Mouse (Mus musculus): ENCODE results near the gene Armc9.

The Armc9 gene

DNA sequence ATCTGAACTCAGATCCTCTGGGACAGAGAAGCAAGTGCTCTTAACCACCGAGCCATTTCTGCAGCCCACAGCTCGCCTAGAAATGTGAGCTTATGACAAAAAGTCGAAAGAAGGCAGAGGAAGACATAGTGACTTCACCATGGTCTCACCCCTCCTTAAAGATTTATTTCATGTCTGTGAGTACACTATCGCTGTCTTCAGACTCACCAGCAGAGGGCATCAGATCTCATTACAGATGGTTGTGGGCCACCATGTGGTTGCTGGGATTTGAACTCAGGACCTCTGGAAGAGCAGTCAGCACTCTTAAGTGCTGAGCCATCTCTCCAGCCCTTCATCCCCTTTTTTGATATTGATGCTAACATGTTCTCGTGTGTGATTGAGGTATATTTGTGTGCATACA lies 20.0 kb downstream of the Armc9 start:
- no peak for DNase-seq (ENCODE audit: low spot score)

DNA sequence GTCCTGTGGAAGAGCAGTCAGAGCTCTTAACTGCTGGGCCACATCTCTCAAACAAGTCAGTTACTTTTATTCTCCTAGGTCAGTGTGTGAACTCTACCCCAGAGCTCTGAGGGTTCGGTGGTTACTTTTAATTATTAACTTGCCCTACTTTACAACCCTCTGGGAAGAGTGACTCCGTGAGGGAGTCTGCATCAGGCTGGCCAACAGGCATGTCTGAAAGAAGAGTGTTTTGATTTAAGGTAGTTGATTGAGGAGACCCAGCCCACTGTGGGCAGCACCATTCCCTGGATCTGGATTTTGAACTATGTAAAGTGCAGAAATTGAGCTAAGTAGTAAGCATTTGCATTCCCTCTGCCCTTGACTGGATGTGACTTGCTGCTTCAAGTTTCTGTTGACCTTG lies 21.5 kb downstream of the Armc9 start:
- no peak for DNase-seq (ENCODE audit: low spot score)

DNA sequence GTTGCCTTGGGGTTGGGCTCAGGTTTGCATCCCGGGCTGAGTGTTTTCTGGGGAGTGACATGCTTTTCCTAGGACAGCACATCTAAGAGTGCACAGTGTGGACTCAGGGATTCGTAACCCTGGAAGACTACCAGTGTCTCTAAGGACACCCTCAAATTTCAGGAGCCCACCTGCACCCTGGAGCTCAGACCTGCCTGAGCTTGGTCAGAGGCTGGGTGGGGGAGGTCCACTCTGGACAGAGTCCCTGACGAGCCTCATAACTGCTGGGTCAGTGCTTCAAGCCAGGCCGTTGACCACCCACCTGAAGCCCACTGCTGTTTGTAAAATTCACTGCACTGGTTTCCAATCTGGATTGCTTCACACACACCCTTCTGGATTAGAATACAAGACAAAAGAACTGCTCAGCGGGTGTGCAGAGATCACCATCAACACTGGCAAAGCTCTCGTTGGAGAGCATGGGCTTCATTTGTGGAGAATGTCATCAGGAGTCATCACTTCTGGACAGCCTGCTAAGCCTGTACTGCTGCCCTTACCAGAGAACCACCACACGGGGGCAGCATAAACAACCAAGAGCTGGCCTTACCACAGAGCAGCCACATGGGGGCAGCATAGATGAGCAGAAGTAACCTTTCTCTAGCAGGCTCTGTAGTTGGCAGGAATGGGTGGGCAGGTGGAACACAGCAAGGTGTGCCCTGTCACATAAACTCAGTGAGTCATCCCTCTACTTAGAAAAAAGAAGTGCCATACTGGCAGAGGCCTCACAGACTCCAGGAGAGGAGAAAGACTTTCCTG lies 24.1 kb downstream of the Armc9 start:
- DNase-seq (ENCODE audit: low spot score), result peak; percentile 58

DNA sequence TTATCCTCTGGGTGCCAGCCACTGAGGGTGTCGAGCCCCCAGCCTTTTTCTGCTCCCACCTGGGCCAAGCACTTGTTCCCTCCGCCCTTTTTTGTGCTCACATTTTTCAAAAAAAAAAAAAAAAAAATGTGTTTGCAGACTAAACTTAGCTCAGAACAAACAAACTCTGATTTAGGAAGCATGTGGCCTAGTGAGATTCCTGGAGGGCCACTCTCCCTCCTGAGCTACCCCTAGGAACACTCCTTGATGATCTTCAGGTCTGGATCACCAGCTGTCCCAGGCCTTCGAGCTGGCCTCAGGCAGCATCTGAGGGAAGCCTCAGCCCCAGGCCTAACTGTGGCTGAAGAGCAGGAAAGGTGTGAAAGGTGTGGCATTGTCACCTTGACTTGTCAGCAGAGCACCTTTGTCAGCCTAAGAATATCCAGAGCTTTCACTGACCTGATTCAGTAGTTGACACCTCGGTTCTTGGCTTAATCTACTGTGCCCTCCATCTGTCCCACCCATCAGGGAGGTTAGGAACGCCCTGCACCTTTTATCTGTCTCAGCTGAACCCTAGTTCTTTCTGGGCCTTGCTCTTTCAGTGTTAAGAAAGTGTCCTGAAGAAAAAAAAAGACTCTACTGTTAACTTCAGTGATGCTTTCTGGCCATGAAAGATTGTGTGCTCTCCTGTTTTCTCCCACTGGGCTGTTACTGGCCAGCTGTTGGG lies 27.6 kb downstream of the Armc9 start:
- DNase-seq (ENCODE audit: low spot score), result no peak

DNA sequence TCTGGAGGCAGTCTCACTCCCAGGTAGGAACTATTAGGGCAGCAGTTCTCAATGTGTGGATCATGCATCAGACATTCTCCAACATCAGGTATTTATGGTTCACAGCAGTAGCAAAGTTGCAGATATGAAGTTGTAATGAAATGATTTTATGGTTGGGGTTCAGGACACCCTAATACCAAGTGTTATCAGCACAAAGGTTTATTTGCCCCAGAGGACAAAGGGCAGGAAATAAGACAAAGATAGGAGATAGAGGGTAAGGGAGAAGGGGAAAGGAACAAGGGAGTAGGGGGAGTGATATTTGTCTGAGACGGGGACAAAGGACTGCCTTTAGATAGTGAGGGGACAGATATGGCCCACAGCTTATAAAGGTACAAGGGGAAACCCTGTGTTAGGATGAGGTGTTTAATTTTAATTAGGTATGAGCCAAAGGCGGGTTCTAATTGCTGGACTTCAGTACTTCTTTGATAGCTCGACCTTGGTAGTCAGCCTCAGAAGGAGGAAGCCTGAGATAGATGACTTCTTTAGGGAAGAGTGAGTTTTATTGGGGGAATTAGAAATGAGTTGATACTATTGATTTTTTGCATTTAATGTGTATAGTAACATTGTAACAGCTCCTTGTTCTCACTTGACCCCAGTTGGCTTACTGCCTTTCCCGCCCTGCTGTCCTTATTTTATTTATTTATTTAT lies 29.1 kb downstream of the Armc9 start:
- DNase-seq (ENCODE audit: low spot score), result no peak

DNA sequence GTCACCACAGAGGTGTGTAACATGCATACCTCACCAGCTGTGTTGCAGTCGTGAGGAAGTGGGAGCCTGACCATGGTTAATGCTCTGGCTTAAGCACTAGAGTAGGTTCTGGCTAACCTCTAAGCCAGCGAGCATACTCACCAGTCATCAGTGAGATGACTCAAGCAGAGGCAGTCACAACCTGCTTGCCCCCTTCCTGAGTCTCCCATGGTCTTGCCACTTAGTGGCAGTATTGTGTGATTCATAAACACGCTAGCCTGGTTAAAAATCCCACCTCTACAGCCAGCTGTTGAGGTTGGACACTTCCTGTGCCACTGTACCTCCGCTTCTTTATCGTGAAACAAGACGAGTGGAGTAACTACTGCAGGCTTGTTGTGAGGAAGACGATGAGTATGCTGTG lies 32.2 kb downstream of the Armc9 start:
- no peak for DNase-seq (ENCODE audit: low spot score)

DNA sequence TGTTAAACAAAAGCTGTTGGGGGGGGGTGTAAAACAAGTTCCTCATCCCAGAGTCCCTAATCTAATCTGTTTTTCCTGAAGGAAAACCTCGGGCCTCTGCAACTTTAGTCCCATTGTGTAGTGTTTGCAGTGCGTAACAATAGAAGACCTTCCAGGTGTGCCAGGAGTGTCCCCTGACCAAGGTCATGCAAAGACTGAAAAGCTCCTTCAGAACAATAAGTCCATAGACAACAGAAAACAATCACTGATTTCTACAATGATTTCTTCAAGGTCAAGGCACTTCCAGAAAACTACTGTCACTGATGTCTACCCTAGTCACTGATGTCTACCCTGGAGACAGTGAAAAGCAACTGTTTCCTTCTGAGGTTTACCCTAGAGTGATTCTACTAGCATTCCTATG lies 33.3 kb downstream of the Armc9 start:
- no peak for DNase-seq (ENCODE audit: low spot score)

DNA sequence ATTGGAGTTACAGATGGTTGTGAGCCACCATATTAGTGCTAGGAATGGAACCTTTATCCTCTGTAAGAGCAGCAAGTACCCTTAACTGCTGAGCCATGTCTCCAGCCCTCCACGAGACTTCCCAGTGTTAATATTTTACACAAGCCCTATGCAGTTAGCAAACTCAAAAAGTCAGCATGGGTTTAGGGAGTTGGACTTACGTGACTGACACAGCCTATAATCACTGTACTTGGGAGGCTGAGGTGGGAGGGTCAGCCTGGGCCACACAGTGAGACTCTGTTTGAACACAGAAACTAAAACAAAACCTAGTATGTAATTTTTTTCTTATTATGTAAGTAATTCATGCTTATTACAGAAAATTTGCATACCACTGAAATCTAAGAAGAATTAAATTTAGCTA lies 33.7 kb downstream of the Armc9 start:
- DNase-seq (ENCODE audit: low spot score), result no peak

DNA sequence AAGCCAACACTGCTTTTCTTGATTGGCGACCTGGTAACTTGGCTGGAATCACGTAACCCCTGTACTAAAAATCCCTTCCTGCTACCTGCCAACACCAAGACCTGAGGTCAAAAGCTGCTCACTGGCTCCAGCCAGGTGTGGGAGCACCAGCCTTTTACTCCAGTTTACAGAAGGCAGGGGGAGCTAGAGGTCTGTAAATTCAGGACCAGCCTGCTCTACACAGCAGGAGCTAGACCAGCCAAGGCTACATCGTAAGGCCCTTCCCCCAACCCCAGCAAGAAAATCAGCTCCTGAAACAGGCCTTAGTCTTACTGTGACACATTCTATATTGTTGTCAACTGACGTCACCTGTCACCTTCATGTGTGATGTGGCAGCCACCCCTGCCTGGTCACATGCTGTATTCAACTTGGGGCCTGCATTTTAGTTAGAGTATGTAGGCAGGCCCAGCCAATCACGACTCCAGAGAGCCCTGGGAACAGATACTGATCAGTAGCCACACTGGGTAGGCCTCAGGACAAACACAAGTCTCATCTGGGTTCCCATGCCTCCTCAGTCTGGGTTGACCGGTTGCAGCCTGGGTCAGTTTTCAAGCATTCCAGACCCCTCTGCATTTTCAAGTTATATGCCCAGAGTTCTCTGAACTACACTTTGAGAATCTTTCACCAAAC lies 34.6 kb downstream of the Armc9 start:
- no peak for DNase-seq (ENCODE audit: low spot score)

DNA sequence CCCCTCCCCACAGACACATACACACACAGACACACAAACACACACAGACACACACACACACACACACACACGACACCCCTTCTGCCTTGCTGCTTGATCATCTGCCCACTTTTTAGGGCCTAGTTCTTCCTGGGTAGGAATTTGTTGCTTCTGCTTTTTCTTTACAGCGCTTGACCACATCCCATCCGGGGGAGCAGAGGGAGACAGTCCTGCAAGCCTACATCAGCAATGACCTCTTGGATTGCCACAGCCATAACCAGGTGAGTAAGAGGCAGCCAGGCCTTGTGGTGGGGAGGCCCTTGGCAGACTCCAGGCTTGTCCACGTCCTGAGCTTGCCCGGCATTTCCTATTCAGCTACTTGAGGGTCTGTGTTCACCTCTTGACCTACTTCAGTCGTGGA lies 36.3 kb downstream of the Armc9 start:
- DNase-seq (ENCODE audit: low spot score), result no peak

DNA sequence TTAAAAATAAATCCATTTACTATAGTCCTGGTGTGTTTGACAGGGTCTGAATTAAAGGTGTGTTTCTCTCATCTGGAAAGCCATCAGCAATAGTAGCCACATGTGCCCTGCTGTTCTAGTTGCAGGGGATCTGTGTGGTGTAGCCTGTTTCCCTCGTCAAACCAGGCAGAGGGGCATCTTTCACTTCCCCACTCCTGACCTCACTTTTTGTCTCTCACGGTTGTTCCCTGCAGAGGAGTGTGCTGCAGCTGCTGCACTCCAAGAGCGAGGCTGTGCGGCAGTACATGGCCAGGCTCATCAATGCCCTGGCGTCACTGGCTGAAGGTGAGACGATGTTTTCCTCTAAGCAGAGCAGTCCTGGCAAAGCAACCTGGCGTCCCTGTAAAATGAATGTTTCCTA lies 39.5 kb downstream of the Armc9 start:
- DNase-seq (ENCODE audit: low spot score), result no peak

DNA sequence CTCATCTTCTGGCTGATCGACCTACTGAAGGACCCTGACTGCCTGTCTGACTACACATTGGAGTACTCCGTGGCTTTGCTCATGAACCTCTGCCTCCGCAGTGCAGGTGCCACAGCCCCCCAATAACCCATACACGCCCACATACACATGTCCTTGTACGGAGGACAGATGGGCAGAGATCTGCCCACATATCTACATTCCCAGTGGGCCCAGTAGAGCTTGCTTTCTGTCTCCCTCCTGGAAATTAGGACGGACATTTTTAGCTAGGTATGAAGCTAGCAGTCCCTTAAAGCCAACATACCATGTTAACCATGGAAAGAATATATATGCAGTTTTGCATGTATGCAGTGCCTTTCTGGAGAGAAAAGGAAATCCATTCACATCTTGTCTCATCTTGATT lies 43.7 kb downstream of the Armc9 start:
- no peak for DNase-seq (ENCODE audit: low spot score)

DNA sequence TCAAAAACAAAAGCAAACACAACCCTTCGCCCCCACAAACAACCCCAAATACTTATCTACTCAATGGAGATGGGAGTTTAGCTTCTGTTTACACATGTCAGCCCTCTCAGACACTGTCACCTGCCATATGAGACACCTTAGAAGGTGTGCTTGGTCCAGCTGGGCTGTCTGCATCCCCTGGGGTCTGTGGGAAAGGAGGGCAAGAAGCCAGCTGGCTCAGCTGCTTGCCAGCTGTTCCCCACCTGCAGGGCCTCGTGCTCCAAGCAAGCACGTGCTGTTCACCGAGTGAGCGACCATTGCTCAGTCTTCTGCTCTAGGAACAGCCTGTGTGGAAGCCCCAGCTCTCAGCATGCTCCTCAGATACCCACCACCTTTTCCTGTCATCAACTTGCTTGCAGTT lies 44.4 kb downstream of the Armc9 start:
- no peak for DNase-seq (ENCODE audit: low spot score)

DNA sequence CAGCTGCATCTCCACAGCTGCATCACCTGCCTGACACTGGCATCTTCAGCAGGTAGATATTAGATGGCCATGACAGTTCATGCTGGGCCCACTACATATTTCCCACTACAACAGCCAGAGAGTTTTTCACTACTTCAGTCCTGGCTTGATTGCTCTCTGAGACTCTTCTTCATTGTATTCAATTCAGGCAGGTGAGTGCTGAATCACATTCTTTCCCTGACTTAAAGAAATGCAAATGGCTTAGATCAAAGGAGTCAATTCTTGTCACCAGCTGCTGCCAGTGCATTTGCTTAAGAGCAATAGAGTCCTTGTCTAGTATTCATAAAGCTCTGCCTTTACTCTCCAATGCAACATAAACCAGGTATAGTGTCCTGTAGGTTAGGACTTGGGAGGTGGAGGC lies 46.7 kb downstream of the Armc9 start:
- no peak for DNase-seq (ENCODE audit: low spot score)

DNA sequence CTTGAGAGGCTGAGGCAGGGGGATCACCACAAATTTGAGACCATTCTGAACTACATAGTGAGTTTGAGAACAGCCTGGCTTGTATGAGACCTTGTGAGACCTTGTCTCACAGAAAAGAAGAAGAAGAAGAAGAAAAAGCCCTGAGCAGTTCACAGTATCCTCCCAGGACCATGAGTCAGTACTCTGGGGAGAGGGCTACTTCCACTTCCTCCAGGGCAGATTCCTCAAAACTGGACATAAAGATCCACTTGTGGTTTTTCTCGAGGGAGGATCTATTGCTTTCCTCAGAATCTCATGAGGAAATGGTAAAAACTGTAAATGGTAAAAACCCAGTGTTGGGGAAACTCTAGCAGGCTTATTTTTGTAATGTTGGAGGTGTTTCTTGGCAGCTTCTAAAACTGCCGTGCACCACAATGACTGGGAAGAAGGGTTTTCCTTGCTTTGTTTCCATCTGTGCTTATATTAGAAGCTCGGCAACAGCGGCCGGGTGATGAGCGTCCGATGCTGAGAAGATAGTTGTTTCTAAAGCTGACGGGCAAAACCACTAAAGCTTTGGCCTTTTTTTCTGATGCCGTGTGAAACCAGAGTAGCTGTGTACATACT lies 48.1 kb downstream of the Armc9 start:
- no peak for DNase-seq (ENCODE audit: low spot score)

DNA sequence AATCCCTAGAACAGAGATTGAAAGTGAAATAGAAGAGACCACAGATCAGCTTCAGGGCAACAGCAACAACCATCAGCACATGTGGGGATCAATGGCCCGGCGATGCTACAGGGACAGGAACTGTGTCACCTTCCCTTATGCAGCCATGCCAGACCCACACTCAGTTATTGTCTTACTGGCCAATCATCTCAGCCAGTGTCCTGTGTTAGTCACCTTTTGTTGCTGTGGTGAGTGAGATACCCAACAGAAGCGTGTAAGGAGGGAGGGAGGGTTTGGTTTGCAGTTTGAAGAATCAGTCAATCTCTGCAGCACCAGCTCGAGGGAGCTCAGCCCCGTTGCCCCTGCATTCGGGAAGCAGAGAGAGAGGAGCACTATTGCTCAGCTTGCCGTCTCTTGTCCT lies 56.1 kb downstream of the Armc9 start:
- DNase-seq (ENCODE audit: low spot score), result no peak

DNA sequence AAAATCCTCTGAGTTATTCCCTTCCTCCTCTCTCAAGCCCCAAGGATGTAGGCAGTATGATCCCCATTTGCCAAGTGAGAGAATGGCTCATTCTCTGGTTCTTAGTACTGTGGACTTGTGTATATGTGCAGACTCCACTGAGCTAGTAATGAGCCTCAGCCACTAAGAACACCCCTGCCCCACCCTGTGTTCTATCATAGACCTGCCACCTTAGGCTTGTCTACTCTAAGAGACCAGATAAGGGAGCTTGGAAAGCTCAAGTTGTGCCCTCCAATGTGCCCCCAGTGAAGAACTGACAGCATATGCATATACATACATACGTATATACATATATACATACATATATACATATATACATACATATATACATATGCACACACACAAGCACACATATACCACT lies 56.9 kb downstream of the Armc9 start:
- no peak for DNase-seq (ENCODE audit: low spot score)

DNA sequence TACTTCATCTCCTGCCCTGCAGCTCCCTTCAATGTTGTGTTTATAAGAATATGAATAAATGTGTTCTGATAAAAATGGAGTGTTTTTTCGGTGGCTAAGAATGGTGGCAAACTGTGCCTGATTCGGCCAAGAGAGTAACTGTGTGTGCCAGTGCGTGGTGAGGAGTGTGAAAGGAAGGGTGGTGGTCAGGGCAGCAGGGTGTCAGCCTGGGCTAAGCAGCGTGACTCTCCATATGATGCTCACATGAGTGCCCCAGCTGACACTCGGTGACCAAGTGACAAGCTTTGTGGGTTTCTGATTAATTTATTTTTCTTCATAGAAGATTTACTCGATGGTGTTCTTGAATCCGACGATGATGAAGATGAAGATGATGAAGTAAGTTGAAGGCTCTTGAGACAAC lies 58.2 kb downstream of the Armc9 start:
- DNase-seq (ENCODE audit: low spot score), result no peak

DNA sequence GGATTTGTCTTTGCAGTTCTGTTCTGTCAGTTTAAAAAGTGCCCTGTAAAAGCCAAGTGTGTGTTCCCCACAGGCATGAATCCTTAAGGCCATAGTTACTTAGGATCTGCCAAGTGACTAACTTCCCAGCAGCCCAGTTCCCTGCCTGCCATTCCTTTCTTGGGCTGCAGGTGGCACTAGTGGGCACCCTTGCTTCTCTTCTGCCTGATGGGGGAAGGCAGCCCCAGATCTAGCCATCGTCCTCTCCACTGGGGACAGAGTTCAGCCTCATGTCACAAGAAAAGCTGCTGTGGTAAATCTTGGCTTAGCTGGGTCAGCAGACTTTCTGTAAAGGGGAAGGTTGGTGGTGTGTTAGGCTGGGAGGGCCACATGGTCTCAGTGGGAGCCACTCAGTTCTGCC lies 59.6 kb downstream of the Armc9 start:
- DNase-seq (ENCODE audit: low spot score), result peak; percentile 67

DNA sequence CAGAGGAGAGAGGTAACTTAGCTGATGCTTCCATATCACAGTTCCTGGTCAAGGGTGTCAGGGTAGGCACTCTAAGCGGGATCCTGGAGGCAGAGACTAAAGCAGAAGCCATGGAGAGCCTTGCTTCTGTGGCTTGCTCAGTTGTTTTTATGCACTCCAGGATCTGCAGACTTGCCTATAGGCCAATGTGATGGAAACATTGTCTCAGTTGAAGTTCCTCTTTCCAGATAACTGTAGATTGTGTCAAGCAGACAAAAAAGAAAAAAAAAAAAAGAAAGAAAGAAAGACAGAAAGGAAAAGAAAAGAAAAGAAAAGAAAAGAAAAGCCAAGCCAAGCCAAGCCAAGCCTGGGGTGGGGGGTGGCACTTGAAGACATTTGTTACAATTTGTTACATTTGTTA lies 60.7 kb downstream of the Armc9 start:
- no peak for DNase-seq (ENCODE audit: low spot score)

DNA sequence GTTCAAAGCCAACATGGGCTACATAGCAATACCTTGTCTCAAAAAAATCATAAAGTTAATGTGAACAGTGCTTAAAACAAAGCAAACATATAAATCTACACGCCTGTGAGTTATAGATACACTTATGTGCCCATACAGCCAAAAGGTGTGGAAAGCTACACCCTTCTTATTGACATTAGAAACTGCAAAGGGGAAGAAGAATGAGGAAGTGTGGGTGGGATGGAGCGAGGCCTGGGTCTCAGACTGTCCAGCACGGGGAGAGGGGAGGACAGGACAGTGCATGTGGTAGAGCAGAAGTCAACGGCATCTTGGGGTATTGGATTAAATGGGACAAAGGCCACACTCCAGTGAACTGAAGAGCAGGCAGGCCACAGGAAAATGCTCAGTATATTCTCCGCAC lies 61.8 kb downstream of the Armc9 start:
- no peak for DNase-seq (ENCODE audit: low spot score)

DNA sequence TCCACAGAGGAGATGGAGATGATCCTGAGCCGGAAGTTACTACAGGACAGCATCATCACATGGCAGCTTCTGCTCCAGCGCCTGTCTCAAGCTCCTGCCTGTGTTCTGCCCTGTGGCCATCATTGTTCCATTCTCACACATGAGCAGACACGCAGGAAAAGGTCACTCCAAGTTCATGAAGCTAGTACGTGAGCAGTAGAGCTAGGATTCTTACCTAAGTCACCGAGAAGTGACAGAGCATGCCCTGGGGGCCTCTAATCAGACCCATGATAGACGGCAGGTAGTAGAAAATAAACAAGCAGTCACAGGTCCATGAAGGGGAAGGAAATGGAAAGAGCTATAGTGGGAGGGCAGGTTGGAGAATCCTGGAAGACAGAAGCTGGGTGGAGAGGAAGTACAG lies 63.4 kb downstream of the Armc9 start:
- DNase-seq (ENCODE audit: low spot score), result no peak
